Mouse (Mus musculus): ENCODE measurements around the gene Gm11492. TPM values are rescaled to one million over a fixed set of nuclear protein-coding genes. Genes with fewer than 3 reads are reported as not detected.

Gm11492 gene
- total and polyA plus RNA-seq, 3 experiments = not detected

DNA sequence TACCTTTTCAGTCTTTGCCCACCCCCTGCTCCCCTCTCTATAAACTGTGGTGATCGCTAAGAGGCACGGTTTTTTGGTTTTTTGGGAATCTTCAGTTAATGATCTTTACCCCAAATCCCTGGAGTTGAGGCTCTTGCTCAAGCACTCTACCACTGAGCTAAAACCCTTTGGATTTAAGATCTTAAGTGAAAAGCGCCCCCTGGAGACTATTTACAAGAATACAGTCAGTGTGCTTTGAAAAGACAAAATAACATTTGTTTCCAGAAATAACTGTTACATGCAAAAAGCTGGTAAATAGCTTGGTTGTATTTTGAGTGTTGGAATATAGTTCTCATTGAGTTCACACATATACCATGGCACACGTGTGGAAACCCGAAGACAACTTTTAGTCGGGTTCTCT is 34.8 kb upstream of the Gm11492 start:
- H3K27ac ChIP-seq (ENCODE audit: control insufficient read depth, low read depth, low read length) = no peak overlapping the region
- H3K27me3 ChIP-seq (ENCODE audit: control insufficient read depth in 1 of 2, insufficient read depth in 2 of 2, low read length in 2 of 2) = no peaks in the 10 kb centered on the region; a peak in 1 of 4 replicates
- peak; percentile 71 for DNase-seq (ENCODE audit: low read depth, low spot score)
- no peak overlapping the region for H3K4me3 ChIP-seq (ENCODE audit: control insufficient read depth in 1 of 2, insufficient read depth in 1 of 2, low read depth in 2 of 2, low read length in 2 of 2)
- H3K36me3 ChIP-seq (ENCODE audit: control insufficient read depth in 1 of 2, insufficient read depth in 2 of 2, low read length in 2 of 2) = peaks cover 0 to 8% of the 10 kb centered on the region in 2 experiments; a peak in 2 of 4 replicates
- peaks cover 0 to 9% of the 10 kb centered on the region in 2 experiments; a peak in 2 of 4 replicates for H3K4me1 ChIP-seq (ENCODE audit: control insufficient read depth in 1 of 2, insufficient read depth in 2 of 2, low read length in 2 of 2)
- no peak overlapping the region for H3K9ac ChIP-seq (ENCODE audit: control insufficient read depth, low read depth, low read length, poor library complexity, severe bottlenecking)
- TF ChIP-seq ETS1 (IDR thresholded peaks at IDR 0.05; ENCODE audit: low read depth, low read length) (no peak), SMC3 (IDR thresholded peaks at IDR 0.05; ENCODE audit: low read depth, low read length) (peak; percentile 36), MAZ (IDR thresholded peaks at IDR 0.05; ENCODE audit: low read depth, low read length) (no peak), NRF1 (IDR thresholded peaks at IDR 0.05; ENCODE audit: insufficient read depth, low read depth, low read length, poor library complexity, severe bottlenecking) (no peak), GABPA (IDR thresholded peaks at IDR 0.05; ENCODE audit: low read depth, low read length) (no peak), CHD2 (IDR thresholded peaks at IDR 0.05; ENCODE audit: low read length) (no peak), MEF2A (IDR thresholded peaks at IDR 0.05; ENCODE audit: extremely low read depth, insufficient replicate concordance, low read depth, low read length, poor library complexity, severe bottlenecking) (no peak), BHLHE40 (IDR thresholded peaks at IDR 0.05; ENCODE audit: borderline replicate concordance, low read depth, low read length) (no peak), ZNF384 (IDR thresholded peaks at IDR 0.05; ENCODE audit: low read depth, low read length) (no peak), RAD21 (IDR thresholded peaks at IDR 0.05; ENCODE audit: low read depth, low read length) (peak; percentile 58), JUND (IDR thresholded peaks at IDR 0.05; ENCODE audit: low read depth, low read length) (no peak), USF2 (IDR thresholded peaks at IDR 0.05; ENCODE audit: borderline replicate concordance in 1 of 2, insufficient read depth in 1 of 2, low read depth in 1 of 2, low read length in 2 of 2) (no peak), MYB (IDR thresholded peaks at IDR 0.05; ENCODE audit: low read depth, low read length) (no peak), CTCF (IDR thresholded peaks at IDR 0.05 in 2 of 3, conservative IDR thresholded peaks at IDR 0.05 in 1 of 3; ENCODE audit: control insufficient read depth in 1 of 3, insufficient read depth in 1 of 3, low read depth in 2 of 3, low read length in 3 of 3, poor library complexity in 1 of 3, severe bottlenecking in 1 of 3) (peak in 2 of 3 experiments; percentile 68 to 70; a peak in 4 of 6 replicates), GATA1 (IDR thresholded peaks at IDR 0.05; ENCODE audit: low read depth, low read length) (no peak), ZC3H11A (IDR thresholded peaks at IDR 0.05; ENCODE audit: low read depth, low read length) (no peak; the same call in 1 of the 2 replicates), POLR2AphosphoS2 (IDR thresholded peaks at IDR 0.05; ENCODE audit: low read length) (no peak), POLR2AphosphoS5 (IDR thresholded peaks at IDR 0.05; ENCODE audit: borderline replicate concordance, low read depth, low read length) (no peak), MXI1 (IDR thresholded peaks at IDR 0.05; ENCODE audit: low read depth, low read length) (no peak), TCF12 (IDR thresholded peaks at IDR 0.05; ENCODE audit: low read depth, low read length) (no peak), NELFE (IDR thresholded peaks at IDR 0.05; ENCODE audit: low read depth, low read length) (no peak), TAL1 (IDR thresholded peaks at IDR 0.05; ENCODE audit: low read length) (no peak), E2F4 (IDR thresholded peaks at IDR 0.05; ENCODE audit: borderline replicate concordance, low read depth, low read length) (no peak), USF1 (IDR thresholded peaks at IDR 0.05; ENCODE audit: low read depth, low read length) (no peak), ZKSCAN1 (IDR thresholded peaks at IDR 0.05; ENCODE audit: low read depth, low read length) (no peak)
- H3K9me3 ChIP-seq (replicated peaks; ENCODE audit: insufficient read depth, low read length) = no peaks in the 10 kb centered on the region
- H3K79me2 ChIP-seq (ENCODE audit: control insufficient read depth, insufficient read depth, low read length, poor library complexity) = no peaks in the 10 kb centered on the region

All from MEL (cell line).